Mouse (Mus musculus) forebrain, postnatal 0 days (tissue): Measurements from ENCODE around the gene Xlr5a. TPM values are rescaled to one million over a fixed set of nuclear protein-coding genes. Genes with fewer than 3 reads are reported as not detected.
"Not testable (repeated sequence)": the region's sequence is repeated elsewhere in the genome, so short reads cannot be mapped to it uniquely, and the experiment has no call there.

Experiments used
- ATAC-seq: fragments of 200-750 bp; cut with Nextera tagmentation; 2 replicates; pipeline ENCODE4 v1.8.0; 2017; ENCODE audit warnings: mild to moderate bottlenecking, moderate library complexity
- DNase-seq: peaks from one replicate; pipeline ENCODE4 v3.0.0-alpha.2; 2015
- H3K27ac ChIP-seq: fragments of 300-500 bp; sonication (generic); 2 replicates; pipeline ENCODE4 v1.5.1; 2014; ENCODE audit warnings: low read depth, mild to moderate bottlenecking, antibody characterized with exemption, low read length, moderate library complexity, mixed read lengths
- H3K27me3 ChIP-seq: fragments of 300-500 bp; sonication (generic); 2 replicates; pipeline ENCODE4 v1.6.1; 2014; ENCODE audit warnings: mild to moderate bottlenecking, low read length, mixed read lengths; ENCODE audit not compliant: insufficient read depth
- H3K36me3 ChIP-seq: fragments of 300-500 bp; sonication (generic); 2 replicates; pipeline ENCODE4 v1.6.1; 2014; ENCODE audit warnings: mild to moderate bottlenecking, moderate library complexity; ENCODE audit not compliant: insufficient read depth
- H3K4me1 ChIP-seq: fragments of 300-500 bp; sonication (generic); 2 replicates; pipeline ENCODE4 v1.6.1; 2014; ENCODE audit warnings: antibody characterized with exemption; ENCODE audit not compliant: insufficient read depth
- H3K4me2 ChIP-seq: fragments of 300-500 bp; sonication (generic); 2 replicates; pipeline ENCODE4 v1.6.1; 2014; ENCODE audit warnings: low read depth, mild to moderate bottlenecking, moderate library complexity
- H3K4me3 ChIP-seq: fragments of 300-500 bp; sonication (generic); 2 replicates; pipeline ENCODE4 v1.5.1; 2014; ENCODE audit warnings: low read depth, low read length, mixed read lengths
- H3K9ac ChIP-seq: fragments of 300-500 bp; sonication (generic); 2 replicates; pipeline ENCODE4 v1.6.1; 2014; ENCODE audit warnings: mild to moderate bottlenecking
- H3K9me3 ChIP-seq: fragments of 300-500 bp; sonication (generic); 2 replicates; pipeline ENCODE4 v1.6.1; 2016; ENCODE audit warnings: low read length
- CTCF ChIP-seq: sonication (generic); IDR thresholded peaks from 2 replicates; pipeline ENCODE4 v1.5.1; 2016; ENCODE audit warnings: antibody characterized with exemption, control low read depth, low read depth
- WGBS: fragments of 180-500 bp; shearing (Covaris S2); extraction: QIAGEN DNeasy Blood & Tissue Kit; methylation state at CpG from one replicate; pipeline ENCODE4 v1.1.7; 2014; 5-methylcytosine and 5-hydroxymethylcytosine counted together
- polyA plus RNA-seq: library from polyadenylated mRNA; unstranded; fragments of >200 nt; fragmentation: Nextera tagmentation; extraction: Ambion mirVana; gene quantifications from 2 replicates; pipeline ENCODE4 v1.2.1, GENCODE M21; 2015
- total RNA-seq: library from RNA; depleted of rRNA; stranded (reverse); fragments of >200 nt; gene quantifications from 2 replicates; pipeline ENCODE4 v1.2.3, GENCODE M21; 2014

Xlr5a gene
- total and polyA plus RNA-seq, 2 experiments from 2014 or later = not detected

GRCm38 (mm10) chrX:73312522-73312921 lies 19.7 kb upstream of the Xlr5a start:
- Histone ChIP-seq H3K9ac (no peak overlapping the region), H3K4me1 (no peaks in the 10 kb centered on the region), H3K36me3 (no peaks in the 10 kb centered on the region), H3K4me2 (no peak overlapping the region), H3K27me3 (no peaks in the 10 kb centered on the region), H3K9me3 (no peaks in the 10 kb centered on the region), H3K27ac (no peak overlapping the region), H3K4me3 (no peak overlapping the region)
- WGBS = 36% methylated on average over 3 of the region's 3 CpGs
- peak; percentile 58 for TF ChIP-seq CTCF
- ATAC-seq (0 out of 2 replicates have a peak, but pooled peaks have one; percentile 29), DNase-seq (peak; percentile 34)

- not testable (repeated sequence) for H3K4me2 ChIP-seq, H3K27me3 ChIP-seq, H3K27ac ChIP-seq, H3K36me3 ChIP-seq, H3K4me3 ChIP-seq, ATAC-seq, H3K9me3 ChIP-seq, H3K4me1 ChIP-seq, DNase-seq, H3K9ac ChIP-seq
- 79% methylated on average over 8 of the region's 10 CpGs for WGBS
Measured at GRCm38 (mm10) chrX:73295745-73296144, 3.0 kb upstream of the Xlr5a start.

GRCm38 (mm10) chrX:73265270-73265669 lies 27.5 kb downstream of the Xlr5a start, which contains the start of gene Xlr3c:
TSS of gene Xlr3c (minus strand) at chrX:73265390.
- H3K4me1 ChIP-seq, H3K4me3 ChIP-seq, H3K9me3 ChIP-seq, H3K4me2 ChIP-seq, H3K36me3 ChIP-seq, DNase-seq, H3K9ac ChIP-seq, H3K27me3 ChIP-seq, ATAC-seq, H3K27ac ChIP-seq: not testable (repeated sequence)
- 91% methylated on average over 14 of the region's 14 CpGs for WGBS

DNA sequence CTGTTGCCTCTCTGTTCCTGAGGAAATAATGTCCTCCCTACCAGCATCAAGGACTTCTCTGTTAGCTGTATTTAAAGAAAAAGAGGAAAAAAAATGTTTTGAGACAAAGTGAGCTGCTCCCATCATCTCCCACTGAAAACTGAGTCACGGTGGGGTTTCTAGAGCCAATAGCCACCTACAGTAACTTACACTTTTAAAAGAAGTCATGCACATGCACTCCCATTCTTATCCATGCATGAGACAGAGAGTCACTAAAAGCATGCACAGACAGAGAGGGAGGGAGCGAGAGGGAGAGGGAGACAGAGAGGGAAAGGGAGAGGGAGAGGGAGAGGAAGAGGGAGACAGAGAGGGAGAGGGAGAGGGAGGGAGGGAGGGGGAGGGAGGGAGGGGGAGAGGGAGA lies 30.3 kb downstream of the Xlr5a start:
- H3K36me3 ChIP-seq, H3K9me3 ChIP-seq, H3K27me3 ChIP-seq, H3K4me1 ChIP-seq, H3K27ac ChIP-seq, DNase-seq, ATAC-seq, H3K9ac ChIP-seq, H3K4me2 ChIP-seq, H3K4me3 ChIP-seq: not testable (repeated sequence)
- WGBS = 97% methylated on average over 1 of the region's 2 CpGs

GRCm38 (mm10) chrX:73242821-73243325 lies 49.9 kb downstream of the Xlr5a start, which contains the start of gene Xlr4c:
TSS of gene Xlr4c (minus strand) at chrX:73243130.
- not testable (repeated sequence) for H3K27ac ChIP-seq, H3K9me3 ChIP-seq, H3K27me3 ChIP-seq, H3K9ac ChIP-seq, H3K4me2 ChIP-seq, H3K36me3 ChIP-seq, H3K4me3 ChIP-seq, H3K4me1 ChIP-seq, ATAC-seq, DNase-seq
- 91% methylated on average over 13 of the region's 14 CpGs for WGBS

GRCm38 (mm10) chrX:73229288-73229687 lies 63.5 kb downstream of the Xlr5a start:
- 35% methylated on average over 3 of the region's 3 CpGs for WGBS
- no peak for TF ChIP-seq CTCF
- H3K27me3 ChIP-seq = no peaks in the 10 kb centered on the region
- no peak for ATAC-seq
- peak overlapping the region; percentile 59 for H3K4me2 ChIP-seq
- no peaks in the 10 kb centered on the region for H3K36me3 ChIP-seq
- H3K4me1 ChIP-seq = no peaks in the 10 kb centered on the region
- H3K9ac ChIP-seq = peak overlapping the region; percentile 68
- H3K27ac ChIP-seq = peak overlapping the region; percentile 84; the same call in 1 of the 2 replicates
- DNase-seq = no peak
- no peaks in the 10 kb centered on the region for H3K9me3 ChIP-seq
- H3K4me3 ChIP-seq = peak overlapping the region; percentile 59

DNA sequence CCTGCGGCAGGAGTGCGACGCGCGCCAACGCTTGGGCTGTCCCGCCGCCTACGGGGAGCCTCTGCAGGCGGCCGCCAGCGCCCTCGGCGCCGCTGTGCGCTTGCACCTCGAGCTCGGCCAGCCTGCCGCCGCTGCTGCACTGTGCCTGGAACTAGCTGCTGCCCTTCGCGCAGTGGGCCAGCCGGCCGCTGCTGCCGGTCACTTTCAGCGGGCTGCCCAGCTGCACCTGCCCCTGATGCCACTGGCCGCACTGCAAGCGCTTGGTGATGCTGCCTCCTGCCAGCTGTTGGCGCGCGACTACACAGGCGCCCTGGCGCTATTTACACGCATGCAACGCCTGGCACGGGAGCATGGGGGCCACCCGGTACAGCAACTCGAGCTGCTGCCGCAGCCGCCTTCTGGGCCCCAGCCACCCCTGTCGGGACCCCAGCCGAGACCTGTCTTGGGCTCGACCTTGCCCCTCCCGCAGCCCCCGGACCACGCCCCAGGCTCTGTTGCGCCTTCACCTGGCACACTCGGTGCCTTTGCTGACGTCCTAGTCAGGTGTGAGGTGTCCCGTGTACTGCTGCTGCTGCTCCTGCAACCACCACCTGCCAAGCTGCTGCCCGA lies 64.1 kb downstream of the Xlr5a start:
- 38% methylated on average over 45 of the region's 51 CpGs for WGBS
- TF ChIP-seq CTCF = peak; percentile 36

More for the DNA sequence above, 64.1 kb downstream of the Xlr5a start:
- no peaks in the 10 kb centered on the region for H3K27me3 ChIP-seq
- H3K9me3 ChIP-seq = no peaks in the 10 kb centered on the region
- H3K4me2 ChIP-seq = peak overlapping the region; percentile 59
- DNase-seq = peak; percentile 70
- peak overlapping the region; percentile 59 for H3K4me3 ChIP-seq
- H3K36me3 ChIP-seq = no peaks in the 10 kb centered on the region
- peak overlapping the region; percentile 84 for H3K27ac ChIP-seq
- H3K4me1 ChIP-seq = no peaks in the 10 kb centered on the region
- ATAC-seq = peak; percentile 68
- H3K9ac ChIP-seq = peak overlapping the region; percentile 68
